Mouse (Mus musculus): Measurements from ENCODE around the gene Ap3b1.

Ap3b1 gene

DNA sequence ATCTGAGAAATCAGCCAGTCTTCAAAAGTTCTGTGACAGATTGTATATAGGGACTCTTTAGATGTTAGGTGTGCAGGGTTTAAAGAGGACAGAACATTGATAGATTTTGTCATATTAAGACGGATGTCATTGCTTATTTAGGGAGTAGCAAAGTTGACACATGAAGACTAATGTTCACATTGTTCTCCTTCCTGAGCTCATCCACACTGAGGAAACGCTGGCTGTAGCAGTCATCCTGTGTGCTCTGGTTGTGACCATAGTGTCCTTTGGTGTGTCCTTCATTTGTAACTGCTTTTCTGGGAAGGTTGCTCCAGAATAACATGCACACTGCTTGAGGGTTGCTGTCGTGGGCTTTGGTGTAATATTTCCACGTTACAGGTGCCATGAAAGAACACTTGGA, 100.4 kb downstream of the Ap3b1 start:
- no peak for DNase-seq

DNA sequence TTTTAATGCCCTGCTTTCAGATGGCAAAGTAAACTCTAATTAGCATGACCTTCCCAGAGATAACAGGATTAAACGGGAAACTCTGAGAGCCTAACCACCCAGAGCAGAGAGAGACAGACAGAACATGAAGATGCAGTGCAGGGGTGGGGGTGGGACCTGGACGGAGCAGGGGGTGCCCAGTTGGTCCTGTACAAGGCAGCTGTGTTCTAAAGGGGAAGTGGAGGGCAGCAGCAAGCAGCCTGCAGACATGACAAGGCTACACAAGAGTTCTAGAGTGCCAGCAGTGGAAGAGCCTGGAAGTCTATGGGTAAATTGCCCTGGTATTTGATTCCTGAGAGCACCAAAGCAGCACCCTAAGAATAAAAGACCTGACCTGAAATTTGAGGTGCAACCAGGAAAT, 105.5 kb downstream of the Ap3b1 start:
- no peak for DNase-seq

DNA sequence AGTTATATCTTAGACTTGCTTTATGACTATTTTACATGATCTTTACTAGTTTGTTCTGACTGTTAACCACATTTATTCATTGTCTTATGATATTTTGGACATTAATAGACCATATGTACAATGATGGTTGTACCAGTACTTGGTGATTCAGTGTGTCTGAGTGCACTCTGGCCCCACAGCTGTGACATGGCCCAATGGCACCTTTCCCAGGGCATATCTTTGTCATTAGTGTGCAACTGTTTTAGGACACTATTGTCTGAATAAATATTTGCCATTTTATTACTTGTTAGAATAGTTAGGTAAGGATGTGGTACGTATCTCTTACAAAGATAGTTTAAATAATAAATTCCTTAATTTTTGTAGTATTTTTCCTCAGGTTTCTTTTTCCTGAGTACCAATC, 109.8 kb downstream of the Ap3b1 start:
- no peak for DNase-seq

DNA sequence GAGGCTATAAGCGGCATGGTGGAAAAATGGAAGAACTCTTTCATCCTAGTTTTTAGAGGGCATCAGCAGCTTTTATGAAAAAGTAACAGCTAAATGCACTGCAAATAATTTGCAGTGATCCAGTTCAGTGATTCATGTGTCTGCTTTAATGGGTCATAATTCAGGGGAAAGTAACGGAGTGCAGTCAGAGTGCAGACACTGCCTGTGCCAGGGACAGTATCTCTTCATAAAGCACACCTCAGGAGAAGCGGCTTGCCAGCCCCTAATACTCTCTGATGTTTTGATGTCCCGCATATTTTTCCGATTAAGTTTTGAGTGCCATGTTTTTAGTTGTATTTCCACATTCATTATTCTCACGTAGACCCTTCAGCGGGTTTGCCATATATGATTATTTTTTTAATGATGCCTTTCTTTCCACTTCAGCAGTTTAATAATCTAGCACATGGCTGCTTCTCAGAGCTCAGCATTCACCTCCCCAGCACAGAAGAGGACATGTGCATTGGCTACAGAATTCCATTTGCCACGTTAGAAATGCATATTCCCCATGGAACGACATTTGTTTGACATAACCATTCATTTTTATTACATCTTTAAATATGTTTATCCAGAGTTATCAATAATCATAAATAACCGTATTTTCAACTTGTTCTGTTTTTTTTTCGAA, 112.4 kb downstream of the Ap3b1 start:
- DNase-seq = no peak

DNA sequence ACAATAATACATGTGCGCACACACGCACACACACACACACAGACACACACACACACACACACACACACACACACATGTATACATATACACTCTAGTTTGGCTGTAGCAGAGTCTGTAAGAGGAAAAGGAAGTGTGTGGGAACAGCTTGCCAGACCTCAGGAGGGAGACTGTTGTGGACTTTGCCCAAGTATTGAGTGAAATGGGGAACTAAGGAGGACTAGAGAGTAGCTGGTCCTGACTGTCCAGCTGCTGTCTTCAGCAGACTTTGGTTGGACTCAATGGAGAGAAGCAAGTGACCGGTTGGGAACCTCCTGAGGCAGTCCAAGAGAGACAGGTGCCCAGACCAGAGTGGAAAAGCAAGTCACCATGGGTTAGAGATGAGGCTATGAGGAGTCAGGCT, 117.4 kb downstream of the Ap3b1 start:
- DNase-seq = no peak

DNA sequence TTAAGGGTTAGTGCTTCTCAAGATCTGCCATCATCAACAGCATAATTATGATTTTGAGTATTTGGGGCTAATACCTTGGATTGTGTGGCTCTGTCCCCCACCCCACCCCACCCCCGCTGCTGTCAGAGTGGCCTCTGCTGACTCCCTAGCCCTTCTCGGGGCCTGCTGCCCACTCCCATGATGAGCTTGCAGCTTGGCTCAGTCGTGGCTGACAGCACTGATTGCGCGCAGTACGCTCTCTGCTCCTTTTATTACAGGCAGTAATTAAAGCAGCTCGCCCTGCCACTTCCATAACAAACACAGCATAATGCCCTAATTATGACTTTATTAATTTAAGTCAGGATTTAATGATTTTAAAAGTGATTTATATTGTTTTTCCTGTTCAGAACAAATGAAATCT, 121.5 kb downstream of the Ap3b1 start:
- no peak for DNase-seq

DNA sequence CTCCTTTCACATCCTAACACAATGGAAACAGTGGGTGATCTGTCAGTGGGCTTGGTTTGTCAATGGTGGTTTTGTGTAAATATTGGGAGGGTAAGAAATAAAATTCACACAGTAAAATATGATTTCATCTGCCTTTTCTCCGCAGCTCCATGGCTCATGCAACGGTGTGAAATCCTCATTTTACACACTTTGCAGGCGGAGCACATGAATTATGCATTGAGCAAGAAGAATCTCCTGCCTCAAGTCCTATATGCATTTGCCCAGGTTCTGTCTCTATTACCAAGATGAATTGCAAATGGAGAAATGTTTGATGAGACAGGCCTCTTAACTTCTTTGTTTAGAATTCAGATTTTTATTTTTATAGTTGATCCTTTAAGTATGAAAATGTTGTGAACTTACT, 131.9 kb downstream of the Ap3b1 start:
- DNase-seq = no peak

DNA sequence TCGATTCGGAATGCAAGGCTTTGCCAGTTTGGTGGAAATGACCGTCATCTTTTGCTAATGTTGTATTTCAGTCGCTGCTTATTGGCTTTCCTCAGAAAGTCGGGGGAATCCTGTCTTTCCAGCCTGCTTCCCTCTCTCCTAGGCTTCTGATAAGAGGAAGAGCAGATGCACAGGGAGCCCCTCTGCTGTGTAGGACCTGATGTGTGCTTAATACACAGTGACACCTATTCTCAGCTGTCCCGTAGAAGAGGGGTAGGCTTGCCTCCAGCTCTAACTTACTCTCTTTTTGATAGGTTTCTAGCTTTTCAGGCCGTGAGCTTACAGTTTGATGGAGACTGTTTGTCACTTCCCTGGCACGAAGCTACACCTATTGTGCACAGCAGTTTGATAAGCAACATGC, 132.4 kb downstream of the Ap3b1 start:
- no peak for DNase-seq

DNA sequence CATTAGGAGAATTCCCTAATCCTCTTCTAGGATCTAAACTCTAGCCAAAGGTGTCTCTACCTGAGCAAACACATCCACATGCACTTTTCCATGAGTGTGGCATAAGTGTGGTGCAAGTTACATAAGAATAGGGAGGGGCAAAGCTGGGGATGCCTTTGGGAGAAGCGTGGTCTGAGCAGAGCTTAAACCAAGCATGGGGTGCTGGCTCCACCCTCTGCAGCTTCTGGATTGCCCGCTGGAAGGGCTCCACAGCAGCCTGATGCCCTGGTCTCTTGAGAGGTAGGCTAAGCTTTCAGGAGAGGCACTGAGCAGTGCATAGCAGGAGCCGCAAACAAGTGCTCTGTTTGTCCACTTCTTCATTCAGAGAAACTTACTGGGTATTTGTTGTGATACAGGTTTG, 138.8 kb downstream of the Ap3b1 start:
- DNase-seq = no peak

DNA sequence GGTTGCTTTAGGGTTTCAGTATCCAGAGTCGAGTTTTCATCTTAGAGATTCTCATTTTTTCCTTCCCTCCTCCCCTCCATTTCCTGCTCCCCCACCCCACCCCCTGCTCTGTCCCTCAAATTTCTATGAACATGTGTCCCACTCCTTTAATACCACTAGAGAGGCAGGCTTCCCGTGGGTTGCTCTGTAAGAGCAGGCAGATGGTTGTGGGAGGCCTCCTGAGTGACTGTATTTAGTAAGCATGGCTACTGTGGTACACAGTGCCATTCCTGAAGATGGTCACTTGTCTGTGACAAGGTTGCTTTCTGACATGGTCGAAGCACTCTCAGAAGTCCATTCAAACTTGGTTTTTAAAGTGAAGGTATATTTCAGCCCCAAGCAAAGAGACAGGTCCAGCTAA, 147.7 kb downstream of the Ap3b1 start:
- DNase-seq = no peak

DNA sequence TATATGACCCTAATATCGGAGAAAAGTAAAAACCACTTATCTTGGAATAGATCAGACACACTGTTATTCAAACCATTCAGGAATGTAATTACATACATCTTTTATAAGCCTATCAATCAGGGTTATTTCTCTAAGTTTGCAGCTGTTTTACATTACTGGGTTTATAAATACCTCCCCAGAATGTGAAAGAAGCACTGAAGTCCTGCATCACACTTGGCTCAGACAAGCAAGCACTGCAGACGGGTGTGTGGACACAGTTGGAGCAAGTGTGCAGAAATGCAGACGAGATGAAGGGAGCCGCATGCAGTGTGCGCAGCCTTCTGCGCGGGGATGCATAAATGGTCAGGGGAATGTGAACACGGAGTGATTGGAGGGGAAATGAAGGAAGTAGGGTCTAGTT, 149.6 kb downstream of the Ap3b1 start:
- no peak for DNase-seq

DNA sequence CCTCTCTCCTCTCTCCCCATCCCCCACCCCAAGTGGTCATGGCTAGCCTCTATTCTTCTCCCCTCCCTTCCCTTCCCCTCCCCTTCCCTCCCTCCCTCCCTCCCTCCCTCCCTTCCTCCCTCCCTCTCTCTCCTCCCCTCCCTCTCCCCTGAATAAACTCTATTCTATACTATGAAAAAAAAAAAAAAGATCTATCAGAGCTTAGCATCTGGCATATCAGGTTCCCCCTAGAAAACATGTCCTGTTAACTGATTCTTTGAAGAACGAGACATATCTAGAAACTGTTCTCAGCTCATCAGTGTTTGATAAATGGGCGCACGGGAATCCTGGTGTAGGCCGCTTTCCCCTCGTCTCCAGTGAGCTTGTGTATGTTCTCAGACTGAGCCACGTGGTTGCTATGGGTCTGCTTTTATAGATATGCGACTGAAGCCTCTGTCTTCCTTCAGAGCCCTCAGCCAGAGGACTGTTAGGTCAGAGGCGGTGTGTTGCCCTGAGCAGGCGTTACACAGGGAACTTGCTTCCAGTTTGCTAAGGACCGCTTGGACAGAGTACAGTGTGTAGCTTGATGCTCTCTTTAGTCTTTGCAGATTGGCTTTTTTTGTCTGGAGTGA, 154.5 kb downstream of the Ap3b1 start:
- DNase-seq = no peak

DNA sequence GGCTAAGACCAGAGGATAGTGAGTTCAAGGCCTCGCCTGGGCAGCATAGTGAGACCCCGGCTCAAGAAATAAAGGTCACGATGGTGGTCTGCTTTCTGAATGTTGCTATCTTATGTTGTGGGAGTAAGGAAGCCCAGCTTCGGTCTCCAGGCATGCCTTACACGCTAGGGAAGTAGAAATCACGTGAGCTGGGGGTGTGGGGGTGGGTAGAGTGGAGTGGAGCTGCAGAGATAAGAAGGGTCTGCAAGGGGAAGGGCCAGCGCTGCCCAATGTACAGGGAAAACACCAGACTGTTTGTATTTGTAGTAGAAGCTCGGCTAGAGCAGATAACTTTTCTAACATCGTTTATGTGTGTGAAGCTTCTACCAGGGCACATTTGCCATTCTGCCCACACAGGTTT, 155.1 kb downstream of the Ap3b1 start:
- DNase-seq = no peak

DNA sequence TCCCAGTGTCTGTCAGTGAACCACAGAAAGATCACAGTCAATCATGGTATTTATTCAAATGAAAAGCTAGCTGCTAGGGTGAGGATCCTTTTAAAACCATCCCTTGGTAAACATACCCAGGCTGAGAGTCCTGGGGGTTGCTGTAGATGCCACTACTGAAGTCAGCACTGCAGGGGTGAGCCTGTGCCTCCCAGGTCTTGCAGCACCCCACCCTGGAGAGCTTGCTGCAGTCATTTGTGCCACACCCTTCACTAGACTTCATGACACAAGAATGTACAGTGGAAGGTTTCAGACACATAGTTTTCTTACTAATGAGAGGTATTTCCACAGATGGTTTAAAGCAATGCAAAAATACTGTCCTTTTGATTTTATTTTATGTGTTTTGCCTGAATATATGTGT, 156.2 kb downstream of the Ap3b1 start:
- no peak for DNase-seq

DNA sequence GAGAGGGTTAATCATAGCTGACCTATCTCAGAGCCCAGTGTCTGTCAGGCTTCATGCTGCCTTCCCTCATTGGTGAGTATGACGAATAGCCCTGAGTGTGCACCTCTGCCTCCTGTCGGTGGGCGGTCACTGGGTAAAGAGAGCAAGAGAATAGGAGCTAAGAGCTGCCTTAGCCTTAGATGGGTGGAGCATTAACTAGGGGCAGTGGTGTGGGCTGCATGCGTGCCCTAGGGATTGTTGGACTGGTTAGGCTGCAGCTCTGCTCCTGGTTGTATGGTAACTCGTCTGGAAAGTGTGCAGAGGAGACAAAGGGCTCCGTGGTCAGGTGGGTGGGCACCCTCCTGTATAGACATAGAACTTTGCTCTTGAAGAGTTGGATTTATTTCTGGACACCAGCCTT, 157.8 kb downstream of the Ap3b1 start:
- DNase-seq = no peak

DNA sequence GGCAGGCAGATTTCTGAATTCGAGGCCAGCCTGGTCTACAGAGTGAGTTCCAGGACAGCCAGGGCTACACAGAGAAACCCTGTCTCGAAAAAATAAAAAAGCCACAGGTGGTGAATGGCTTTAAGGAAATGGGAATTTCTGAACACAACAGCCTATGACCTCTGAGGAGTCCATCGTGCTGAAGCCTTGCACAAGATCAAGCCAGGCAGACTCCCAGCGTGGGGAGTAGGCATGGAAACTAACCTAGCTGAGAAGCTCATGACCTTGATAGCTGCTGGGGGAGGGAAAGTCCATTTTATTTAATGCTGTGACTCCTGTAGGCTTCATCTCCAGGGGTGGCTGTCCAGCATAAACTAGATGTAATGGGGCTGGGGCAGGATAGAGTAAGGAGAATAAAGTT, 159.4 kb downstream of the Ap3b1 start:
- no peak for DNase-seq

DNA sequence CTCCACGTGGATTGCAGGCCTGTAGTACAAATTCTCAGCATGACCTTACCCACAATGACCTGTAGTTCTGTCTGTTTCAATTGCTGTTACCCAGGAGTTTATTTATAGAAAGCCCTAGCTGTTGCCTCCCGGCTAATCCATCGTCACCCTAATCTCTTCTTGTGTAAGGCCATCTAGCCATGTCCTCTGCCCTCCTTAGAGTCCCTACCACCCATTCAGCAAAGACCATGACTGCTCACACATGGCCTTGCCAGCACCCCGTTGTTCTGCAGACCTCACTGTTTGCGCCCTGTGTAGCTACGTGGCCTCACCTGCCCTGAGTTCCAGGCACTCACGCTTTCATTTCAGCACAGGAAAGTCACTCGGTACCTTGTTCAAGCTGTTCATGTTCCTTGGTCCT, 160.5 kb downstream of the Ap3b1 start:
- DNase-seq = no peak

DNA sequence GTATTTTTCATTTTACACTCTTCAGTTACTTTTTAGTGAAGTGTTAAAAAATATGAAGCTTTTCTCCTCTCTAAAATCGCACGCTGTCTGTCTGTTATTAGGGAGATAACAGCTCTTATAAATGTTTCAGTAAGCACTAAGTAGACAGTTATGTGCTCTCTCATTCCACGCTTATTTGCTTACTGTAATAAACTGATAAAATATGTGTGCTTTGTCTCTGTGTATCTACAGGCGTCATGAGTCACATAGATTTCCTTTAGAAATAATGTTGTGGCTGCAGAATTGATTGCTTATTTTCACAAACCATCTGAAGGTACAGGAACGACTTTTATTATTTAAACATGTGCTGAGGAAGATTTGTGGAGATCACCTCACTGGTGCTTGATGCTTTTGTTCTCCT, 164.5 kb downstream of the Ap3b1 start:
- no peak for DNase-seq

DNA sequence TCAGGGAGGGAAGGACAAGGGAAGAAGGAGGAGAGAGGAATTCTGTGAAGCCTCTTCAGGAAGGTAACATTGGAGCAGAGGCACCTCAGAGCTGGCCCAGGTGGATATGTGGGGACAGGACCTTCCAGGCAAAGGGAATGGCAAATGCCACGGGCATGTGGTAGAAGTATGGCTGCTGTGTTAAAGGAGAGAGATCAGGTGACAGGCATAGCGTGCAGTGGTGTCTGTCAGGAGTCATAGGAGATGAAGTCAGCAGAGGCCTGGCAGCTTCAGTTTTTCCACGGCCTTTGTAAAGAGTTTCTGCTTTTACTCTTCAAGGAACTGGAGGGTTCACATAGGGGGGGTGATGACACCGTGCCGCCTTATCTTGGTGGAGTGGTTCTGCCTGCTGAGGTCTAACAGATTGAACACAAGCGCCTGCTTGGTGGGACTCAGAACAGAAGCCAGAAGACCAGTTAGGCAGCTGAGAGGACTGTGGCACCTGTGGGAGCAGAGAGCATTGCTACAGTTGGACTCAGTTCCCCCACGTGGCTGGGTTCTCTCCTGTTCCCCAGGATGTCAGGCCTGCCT, 166.0 kb downstream of the Ap3b1 start:
- no peak for DNase-seq

DNA sequence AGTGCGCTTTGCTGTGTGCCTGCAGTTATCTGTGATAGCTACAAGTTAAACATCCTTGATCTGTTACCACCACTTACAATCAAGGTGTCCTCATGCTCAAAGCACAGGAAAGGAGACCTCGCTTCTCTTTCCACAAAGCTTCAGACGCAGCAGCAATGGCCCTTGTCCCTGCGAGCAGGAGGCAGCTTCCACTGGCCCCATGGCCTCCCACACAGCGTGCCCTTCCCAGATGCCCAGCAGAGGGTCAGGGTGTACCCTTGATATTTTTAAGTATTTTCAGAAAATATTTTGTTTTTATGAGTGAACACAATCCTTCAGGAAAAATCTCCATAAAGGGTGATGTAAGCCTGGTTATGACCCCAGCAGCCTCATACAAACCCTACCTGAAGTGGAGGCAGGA, 170.4 kb downstream of the Ap3b1 start:
- no peak for DNase-seq

DNA sequence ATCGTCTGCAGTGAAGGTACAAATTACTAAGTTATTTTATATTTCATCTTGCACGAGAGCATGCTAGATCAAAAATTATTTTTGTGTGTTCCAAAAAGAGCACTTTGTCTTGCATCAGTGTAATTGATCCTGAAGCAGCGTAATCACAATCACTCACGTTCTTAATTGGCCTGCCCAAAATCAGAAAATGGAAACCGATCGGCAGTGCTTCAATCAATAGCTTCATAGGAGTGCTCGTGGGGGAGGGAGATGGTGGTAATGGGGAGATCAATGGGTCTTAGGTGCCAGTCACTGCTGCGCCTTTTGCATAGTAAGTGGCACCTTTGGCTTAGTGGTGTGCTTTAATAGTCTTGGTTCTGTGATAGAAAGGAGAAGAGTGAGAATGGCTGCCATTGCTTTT, 174.8 kb downstream of the Ap3b1 start:
- DNase-seq = no peak

DNA sequence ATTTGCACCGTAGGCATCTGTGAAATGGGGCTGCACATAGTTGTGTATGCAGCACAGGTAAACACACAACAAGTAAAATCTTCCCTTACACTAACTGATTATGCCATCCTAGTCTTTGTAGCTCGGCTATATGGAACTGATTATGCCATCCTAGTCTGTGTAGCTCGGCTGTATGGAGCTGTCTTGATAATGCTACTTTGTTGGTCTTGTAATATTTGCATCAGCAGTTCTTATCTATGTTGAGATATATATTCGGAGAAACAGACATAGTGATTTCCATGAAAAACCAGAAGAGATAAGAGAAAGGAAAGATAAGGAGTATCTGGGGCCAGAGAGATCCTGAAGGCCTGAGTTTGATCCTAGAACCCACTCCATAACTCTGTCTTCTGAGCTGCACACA, 178.6 kb downstream of the Ap3b1 start:
- DNase-seq = no peak

DNA sequence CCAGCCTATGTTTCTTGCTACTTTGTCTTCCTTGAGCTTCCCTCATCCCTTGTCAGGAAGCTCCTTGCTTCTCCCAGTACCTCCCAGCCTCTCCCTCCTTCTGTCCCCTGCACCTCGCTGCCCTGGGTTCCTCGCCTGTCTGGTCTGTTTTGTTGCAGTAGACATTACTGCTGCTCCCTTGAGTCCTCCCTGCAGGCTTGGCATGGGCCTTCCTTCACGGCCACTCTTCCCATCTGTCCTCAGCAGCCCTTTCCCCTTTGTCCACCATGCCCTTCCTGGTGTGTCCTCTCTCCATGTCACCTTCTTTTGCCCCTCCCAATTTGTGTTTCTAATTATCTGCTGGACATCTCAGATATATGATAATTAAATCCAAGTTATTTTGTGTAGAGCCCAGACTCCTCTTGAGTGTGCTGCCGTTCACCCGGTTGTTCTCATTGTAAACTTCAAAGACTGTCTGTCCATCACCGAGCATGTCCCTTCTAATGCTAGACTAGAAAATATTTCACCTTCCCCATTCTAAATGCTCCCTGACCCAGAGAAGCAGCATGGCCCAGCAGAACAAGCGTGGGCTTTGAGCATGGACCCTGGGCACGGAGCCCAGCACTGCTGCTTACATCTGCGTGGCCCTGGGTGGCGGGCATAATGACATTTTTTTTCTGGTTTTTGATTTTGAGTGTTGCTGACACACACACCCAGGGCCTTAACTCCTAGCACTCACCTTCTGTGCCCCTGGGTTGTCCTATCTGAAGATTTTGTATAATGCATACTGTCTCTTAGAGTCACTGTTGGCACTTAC, 181.3 kb downstream of the Ap3b1 start:
- peak in 1 of 2 experiments; percentile 22 for DNase-seq

DNA sequence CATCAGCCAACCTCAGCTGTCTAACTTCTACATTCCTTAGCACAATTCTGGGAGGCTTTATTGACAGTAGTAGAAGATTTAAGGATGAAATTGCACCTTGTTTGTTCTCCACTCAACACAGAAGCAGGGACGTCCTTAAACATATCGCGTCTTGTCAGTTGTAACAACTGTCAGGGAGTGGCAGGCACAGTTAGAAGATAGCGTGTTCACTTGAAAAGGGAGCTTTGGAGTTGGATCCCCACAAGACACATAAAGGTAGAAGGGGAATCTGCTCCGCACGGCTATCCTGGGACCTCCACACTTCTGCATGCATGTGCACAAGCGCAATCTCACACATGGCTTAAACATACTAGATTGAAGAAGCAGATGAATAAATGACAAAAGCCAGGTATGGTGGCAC, 183.3 kb downstream of the Ap3b1 start:
- DNase-seq = no peak
